Mouse (Mus musculus) right cerebral cortex, postnatal 4 days (tissue): ENCODE data around the gene Palld.
A peak's percentile ranks its signal among the peaks of the same experiment; 100 is the strongest.

Experiments
- DNase-seq: peaks from one replicate; pipeline ENCODE4 v3.0.0-alpha.2; 2022

Gene Palld

DNA sequence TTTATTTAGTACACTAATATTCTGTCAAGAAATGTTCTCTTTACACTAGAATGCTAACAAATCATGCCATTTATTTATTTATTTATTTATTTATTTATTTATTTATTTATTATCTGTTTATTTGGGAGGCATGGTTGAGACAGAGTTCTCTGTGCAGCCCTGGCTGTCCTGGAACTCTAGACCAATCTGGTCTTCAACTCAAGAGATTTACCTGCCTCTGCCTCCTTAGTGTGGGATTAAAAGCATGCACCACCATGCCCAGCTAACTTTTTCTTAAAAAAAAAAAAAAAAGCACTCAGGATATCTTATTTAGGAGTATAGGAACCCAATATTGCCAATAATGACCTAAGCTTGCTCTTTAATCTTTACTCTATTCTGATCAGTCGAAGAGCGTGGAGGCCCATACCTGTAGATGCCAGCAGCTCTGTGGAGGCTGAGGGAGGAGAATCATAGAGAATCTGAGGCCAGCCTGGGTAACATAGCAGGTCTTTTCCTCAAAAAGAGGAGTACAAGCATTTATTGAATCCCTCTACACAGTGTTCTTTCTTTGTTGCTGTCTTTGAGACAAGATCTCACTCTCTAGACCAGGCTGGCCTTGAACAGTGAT is 415.5 kb downstream of the Palld start:
- no peak for DNase-seq

DNA sequence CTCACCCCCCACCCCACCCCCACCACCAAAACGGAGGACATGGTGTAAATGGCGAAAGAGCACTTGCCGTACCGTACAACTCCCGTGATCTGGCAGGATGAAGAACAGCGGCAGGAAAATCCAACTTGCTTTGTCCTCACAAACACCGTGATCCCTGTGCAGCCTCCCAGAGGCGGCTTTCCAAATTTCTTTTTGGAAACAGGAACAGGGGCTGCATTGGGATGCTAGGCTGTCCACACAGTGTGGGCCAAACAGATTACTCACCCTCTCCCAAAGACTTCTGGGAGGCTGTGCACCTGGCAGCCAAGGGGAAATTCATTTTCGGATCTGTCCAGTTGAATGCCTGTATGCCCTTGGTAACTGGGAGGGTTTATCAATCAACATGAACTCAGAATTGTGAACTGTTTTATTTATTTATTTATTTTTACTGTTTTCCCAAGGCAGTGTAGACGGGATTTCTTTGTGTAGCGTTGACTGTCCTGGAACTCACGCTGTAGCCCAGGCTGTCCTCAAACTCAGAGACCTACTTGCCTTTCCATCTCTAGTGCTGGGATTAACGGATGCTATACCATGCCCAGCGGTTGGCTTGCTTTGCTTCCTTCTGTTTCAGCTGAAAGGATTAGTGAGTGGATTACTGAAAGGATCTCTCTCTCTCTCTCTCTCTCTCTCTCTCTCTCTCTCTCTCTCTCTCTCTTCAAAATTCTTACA is 422.1 kb downstream of the Palld start:
- no peak for DNase-seq

DNA sequence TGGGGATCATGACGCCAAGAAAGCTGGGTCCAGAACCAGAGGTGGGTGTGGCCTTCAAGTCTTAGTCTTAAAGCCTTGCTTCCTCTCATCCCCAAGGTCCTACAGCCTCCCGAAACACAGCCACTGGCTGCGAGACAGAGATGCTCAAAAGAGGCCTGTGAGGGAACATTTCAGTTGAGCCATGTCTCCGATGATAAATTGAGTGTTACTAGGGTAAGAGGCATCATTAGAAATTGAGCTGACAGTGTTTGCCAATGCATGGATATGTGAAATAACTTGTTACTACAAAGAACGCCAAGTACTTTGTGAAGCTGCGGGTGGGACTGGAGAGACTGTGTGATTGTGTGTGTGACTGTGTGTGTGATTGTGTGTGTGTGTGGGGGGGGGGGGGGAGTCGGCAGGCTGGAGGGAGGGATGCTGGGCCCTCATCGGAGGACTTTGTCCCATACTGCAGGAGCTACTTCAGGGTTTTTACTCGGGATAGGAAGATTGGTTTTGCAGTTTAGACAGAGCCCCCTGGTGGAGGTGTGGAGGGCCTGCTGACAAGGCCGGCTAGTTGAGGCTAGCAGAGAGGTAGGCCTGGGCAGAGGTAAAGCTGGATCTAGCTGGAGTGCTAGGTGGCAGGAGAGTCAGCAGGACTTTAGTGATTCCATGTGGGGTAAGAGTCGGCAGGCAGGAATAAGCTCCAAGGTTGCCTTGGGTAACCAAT is 422.8 kb downstream of the Palld start:
- peak; percentile 48 for DNase-seq

DNA sequence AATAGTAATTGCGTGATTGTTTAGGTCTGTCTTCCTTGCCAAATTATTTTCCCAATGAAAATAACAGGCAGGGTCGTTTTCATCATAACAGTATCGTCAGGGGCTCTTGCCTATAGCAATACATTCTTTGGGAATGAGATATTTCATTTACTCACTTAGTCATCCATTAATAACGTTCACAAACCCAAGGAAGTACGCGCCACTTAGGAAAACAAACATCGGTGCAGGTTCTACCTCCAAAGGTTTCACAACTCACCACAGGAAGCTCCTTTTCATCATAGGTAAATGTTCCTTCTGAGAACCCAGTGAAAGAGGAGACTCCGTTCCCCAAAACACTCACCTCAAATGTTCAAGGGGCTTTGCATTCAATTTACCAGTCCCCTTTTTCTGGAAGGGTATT is 423.7 kb downstream of the Palld start:
- no peak for DNase-seq

DNA sequence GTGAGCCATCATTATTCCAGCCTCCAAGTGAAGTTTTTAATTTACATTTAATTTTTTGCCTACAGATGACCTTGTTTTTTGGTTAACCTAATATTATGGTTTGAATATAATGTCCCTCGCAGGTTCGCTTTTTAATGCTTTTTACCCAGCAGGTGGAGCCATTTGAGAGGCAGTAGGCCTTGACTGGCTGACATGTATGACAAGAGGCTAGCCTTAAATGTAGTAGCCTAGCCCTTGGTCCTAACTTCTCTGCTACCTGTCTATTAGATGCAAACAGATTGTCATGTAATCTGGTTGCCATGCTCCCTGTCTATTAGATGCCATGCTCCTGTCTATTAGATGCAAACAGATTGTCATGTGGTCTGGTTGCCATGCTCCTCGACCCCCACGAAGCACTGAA is 424.3 kb downstream of the Palld start:
- no peak for DNase-seq

DNA sequence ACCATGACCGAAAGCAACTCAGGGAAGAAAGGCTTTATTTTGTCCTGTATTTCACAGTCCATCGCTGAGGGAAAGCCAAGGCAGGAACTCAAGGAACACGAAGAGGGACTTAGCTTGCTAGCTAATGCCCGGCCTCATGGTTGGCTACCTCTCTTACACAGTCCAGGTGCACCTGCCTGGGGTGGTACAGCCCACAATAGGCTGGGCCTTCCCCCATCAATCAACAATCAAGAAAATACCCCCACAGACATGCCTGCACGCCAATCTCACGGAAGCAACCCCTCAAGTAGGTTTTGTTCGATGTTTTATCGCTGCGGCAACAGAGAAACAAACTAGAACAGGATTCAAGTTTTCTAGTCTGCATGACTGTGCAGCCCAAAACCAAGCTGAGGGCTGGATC is 426.3 kb downstream of the Palld start:
- no peak for DNase-seq

DNA sequence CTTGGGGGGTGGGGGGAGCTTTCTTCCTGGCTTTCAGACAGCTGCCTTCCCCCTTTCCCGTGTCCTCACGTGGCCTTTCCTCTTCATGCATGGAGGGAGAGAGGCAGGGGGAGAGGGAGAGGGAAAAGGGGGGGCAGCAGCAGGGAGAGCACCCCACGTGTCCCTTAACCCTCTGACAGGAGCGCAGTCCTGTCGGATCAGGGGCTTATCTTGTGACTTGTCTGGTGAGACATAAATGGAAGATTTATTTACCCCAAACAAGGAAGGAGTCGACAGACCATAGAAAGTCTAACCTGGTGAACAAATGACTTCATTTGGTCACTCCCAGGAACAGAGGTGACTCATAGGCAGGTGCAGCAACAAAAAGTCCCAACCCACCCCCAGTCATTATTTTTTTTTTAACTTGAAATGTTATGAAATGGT is 427.2 kb downstream of the Palld start:
- DNase-seq = no peak

DNA sequence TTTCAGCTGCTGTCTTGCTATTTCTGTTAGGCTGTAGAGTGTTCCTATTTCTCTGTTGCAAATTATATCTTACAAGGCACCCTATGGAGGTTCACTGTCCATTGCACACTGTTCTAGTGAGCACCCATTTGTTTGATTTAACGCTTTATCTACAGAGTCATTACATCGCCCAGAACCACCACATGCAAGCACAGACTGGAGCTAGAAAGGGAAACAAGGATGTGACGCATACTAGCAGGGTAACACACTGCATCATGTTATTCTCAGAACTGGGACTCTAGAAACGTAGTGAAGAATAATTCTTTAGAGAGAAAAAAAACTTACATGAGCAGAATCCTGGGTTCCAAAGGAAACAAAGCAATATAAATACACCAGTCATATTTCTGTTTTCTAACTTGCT is 432.3 kb downstream of the Palld start:
- DNase-seq = no peak

DNA sequence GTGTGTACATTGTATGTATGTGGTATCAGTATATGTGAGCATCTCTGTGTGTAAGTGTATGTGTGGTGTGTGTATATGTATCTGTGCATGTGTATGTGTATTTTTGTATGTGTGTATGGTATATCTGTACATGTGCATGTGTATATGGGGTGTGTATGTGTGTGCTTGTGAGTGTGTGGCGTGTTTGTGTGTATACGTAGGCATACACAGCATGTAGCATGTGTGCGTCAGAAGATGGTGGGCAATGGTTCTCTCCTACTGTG is 435.0 kb downstream of the Palld start:
- no peak for DNase-seq

DNA sequence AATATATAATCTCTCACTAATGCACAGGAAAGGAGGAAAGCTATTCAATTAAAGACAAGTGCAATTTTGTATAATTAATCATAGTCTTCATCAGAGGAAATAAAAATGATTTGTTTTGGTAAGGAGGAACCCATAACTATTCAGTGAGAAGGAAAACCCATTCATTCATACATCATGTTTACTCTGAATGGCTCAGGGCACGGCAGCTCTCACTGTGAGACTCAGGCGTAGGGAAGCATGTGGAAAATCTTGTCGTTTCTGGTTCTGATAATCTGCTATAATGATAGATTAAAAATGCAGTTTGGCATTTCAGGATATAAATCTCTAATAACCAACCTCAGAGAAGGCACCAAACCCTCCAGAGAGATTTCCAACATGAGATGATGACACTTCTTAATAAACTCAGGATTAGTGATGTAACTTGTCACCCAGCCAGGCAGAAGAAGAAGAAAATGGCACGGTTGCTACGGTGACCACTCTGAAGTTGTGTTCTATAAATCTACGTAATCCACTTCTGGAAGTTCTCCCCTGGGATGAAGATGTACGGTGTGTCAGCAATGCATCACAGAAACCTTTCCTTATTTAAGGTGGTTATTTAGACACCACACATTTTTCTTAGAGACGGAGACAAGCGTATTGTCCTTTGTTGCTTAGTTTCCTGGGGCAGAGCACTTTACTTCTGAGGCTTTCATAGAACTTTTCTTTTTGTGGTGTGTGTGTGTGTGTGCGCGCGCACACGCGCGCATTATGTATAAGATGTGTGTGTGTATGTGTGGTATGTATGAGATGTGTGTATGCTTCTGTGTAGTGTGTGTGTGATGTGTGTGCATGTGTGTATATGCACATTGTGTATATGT is 435.6 kb downstream of the Palld start:
- no peak for DNase-seq

DNA sequence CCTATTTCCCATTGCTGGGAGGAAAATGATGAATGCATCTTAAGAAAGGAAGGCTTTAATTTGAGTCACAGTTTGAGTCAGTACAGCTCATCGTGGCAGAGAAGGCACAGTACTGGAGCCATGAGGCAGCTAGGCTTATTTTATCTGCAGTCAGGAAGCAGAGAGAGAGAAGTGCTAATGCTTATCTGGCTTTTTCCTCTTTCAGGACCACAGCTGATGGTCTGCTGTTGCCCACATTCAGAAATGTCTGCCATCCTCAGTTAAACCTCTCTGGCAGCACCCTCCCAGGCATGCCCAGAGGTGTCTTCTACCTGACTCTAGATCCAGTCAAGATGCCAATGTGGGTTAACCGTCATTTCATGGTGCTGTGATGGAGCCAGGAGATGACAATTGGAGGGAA is 438.1 kb downstream of the Palld start:
- no peak for DNase-seq

DNA sequence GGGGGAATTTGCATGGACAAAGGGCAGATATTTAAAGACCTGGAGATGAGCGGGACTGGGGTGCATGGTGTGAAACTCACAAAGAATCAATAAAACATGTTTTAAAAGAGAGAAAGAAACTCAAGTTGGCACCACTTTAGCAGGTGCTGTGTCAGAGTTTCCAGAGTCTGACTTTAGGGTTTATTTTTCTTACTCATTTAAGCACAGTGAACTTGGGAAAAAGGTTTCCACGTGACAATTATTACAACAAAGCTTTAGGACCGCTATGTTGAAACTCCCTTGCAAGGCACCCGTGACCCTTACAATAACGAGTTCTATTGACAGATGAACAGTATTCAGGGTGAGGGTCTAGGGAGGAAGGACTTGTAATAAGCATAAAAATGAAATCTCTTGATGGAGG is 440.3 kb downstream of the Palld start:
- no peak for DNase-seq
